Mouse (Mus musculus): ENCODE results near the gene CT030661.1. TPM values are rescaled to one million over a fixed set of nuclear protein-coding genes. Genes with fewer than 3 reads are reported as not detected.
"Not testable (repeated sequence)": the region's sequence is repeated elsewhere in the genome, so short reads cannot be mapped to it uniquely, and the experiment has no call there.

Gene CT030661.1
- 10 to 100 TPM; 17.3 to 17.9 TPM for polyA plus RNA-seq (2017; shearing (Covaris generic))

DNA sequence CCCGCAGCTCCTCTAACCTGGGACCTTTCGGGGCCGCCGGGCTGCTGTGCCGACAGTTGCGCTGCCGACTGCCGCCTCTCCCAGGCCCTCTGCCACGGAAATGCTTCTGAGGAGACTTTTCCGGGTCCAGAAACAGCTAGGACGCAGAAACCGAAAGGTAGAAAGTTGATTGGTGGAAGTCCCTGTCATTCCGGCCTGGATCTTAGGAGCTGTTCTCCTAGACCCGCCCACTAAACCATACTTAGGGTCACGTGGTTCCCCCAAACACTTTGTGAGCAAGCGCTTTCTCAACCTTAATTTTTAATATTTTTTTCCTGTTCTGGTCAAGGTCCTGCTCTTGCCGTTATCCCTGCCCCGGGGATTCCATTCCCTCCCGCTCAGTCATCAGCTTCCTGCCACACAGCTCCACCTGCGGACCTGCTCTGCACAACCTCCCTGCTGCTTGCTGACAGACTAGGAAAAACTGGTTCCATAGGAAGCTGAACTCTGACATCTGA, at the start of gene CT030661.1:
Gene CT030661.1 (minus strand): TSS at position 108 of the 497 bp plus-strand sequence.
- peak; percentile 99 for ATAC-seq

DNA sequence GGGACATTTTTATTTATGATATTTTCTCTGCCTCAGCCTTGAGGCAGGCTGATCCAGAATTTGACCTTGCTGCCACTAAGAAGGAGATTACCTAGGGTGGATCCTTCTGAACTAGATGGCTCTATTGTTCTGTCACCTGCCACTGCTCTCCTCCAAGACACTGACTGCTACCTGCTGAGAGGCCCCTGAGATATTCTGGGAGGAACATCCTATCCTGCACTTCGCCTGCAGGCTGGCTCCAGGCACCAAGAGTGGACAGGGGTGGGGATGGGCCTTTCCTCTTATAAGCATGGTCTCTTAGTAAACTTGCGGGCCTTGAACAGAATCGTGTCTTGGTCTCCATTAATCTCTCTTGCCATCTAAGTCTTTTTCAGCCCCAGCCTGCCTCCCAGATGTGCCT, 49.3 kb upstream of the CT030661.1 start:
- no peak for ATAC-seq

DNA sequence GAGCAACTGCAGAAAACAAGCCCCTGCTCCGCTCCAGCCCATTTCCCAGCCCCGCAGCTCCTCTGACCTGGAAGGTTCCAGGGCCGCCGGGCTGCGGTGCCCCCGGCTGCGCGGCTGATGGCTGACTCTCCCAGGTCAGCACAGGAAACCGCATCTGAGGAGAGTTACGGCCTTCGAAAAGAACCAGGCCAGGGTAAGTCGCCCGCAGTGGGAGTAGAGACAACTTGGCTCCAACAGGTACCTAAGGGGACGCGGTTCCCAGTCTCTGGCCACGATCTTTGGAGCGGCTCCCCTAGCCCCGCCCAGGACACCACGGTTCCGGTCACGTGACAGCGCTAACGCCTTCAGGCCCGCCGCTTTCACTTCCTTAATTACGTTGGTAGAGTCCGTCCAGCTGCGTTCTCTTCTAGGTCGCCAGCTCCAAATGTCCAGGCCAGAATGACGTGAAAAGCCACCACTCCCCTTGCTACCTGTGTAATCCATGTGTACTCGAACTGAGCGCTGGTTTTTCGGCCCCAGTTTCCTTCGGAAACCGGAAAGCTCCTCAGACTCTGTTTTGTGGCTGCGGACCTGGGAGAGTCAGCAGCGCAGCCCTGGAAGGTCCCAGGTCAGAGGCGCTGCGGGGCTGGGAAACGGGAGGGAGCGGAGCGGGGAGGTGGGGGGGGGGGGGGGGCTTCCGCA, 46.6 kb upstream of the CT030661.1 start, which contains the start of the genes Zfp944 and Zfp758:
Gene Zfp944 (minus strand): TSS at position 300 of the 681 bp plus-strand sequence.
Gene Zfp758 (plus strand): TSS at position 353 of the 681 bp plus-strand sequence.
- peak; percentile 92 for ATAC-seq

DNA sequence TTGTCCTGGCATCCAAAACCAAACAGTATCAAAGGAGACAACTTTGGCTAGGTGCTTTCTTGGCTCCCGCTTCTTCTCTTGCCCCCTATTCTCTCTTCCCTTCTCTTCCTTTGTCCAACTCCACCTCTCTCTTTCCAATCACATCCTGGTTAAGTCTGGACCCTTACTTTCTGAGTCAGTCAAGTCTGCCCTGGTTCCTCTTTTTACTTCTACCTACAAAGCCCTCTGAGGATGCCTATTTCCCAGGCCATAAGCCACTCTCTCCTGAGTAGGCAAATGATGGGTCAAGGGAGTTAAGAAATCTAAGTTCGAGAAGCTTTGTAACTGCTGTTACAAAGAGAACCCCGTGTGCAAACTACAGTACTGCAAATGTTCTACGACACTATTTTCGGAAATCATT, 45.9 kb upstream of the CT030661.1 start:
- ATAC-seq: peak; percentile 1

DNA sequence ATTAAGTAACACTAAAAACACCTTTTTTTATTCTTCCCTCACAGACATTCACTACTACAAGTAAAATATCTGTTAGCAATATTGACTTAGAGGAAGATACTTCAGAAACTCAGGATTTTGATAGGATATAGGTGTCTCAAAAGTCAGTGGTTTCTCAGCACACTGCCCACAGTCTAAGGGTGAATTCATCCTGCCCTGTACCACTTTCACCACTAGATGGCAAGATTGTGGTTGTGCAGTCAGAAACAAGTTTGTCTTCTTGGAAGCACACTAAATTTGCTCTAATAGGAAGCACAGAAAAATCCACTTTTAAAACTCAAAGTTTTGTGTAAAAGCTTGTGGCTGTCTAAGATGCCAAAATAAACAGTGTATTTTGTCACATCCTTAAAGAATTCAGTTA, 38.2 kb upstream of the CT030661.1 start:
- ATAC-seq: peak; percentile 92

DNA sequence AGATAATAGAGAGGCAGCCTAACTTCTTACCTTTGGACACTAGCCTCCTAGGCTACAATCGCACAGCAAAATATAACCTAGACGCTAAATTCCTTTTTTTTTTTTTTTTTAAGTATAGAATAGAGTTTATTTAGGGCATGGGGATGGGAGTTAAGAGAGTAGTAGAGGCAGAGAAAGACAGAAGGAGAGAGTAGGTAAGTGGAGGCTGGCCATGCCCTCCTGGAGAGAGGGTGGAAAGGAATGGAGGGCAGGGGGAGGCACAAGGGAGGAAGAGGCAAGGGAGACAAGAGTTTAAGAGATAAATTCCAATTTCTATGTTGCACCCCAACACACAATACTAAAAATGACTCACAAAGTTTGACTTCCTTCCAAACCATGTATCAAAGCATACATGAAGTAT, 610 bp upstream of the CT030661.1 start:
- not testable (repeated sequence) for ATAC-seq

DNA sequence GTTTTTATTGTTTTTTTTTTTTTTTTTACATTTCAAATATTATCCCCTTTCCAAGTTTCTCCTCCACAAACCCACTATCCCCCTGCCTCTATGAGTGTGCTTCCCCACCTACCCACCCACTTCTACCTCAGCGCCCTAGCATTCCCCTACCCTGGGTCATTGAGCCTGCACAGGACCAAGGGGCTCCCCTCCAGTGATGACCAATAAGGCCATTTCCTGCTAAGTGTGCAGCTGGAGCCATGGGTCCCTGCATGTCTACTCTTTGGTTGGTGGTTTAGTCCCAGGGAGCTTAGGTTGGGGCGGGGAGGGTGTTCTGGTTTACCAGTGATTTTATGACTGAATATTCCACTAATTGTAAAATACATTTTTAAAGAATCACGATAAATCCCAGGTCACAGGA, 418 bp downstream of the CT030661.1 start:
- ATAC-seq: not testable (repeated sequence)

Other genes with a start within 250 kb of the CT030661.1 start
- 1 to 10 TPM in 1 of 2 experiments, under 1 TPM in 1; 0.65 to 1.1 TPM for gene Zfp947, start 148.6 kb downstream of the CT030661.1 start, polyA plus RNA-seq (2017; shearing (Covaris generic))
- gene Zfp994, start 89.2 kb downstream of the CT030661.1 start, polyA plus RNA-seq (2017; shearing (Covaris generic)): 1 to 10 TPM; 4.5 to 5.5 TPM
- 10 to 100 TPM; 13.2 TPM for gene Zfp944, start 46.6 kb upstream of the CT030661.1 start, polyA plus RNA-seq (2017; shearing (Covaris generic))
- 10 to 100 TPM; 12.0 to 15.2 TPM for gene Zfp758, start 46.6 kb upstream of the CT030661.1 start, polyA plus RNA-seq (2017; shearing (Covaris generic))
- gene Zfp946, start 109.4 kb upstream of the CT030661.1 start, polyA plus RNA-seq (2017; shearing (Covaris generic)): 1 to 10 TPM; 3.0 TPM